Mouse (Mus musculus): Measurements from ENCODE around the gene Iah1.

DNA sequence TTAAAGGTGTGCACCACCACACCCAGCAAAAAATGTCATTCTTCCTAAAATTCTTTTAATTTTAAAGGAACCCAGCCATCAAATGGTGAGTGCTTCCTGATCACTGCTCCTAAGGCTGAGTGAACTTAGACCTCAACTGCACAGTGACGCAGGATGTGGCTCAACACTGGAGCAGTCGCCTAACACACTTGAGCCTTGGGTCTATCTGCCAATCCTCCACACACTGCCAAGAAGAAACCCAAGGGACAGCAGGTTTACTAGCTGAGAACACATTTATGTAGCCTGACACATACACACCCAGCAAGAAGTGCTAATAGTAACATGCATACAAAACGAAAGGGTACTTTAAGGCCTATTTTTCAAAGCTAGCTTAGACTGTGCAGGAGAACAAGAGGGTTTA is 10.1 kb downstream of the Iah1 start:
- TF ChIP-seq CTCF (IDR thresholded peaks at IDR 0.05; ENCODE audit: low read depth) (no peak), EP300 (optimal IDR thresholded peaks at IDR 0.05) (no peak)

Data from stomach, postnatal 0 days (tissue).